Mouse (Mus musculus) testis, adult 2 months (tissue): Measurements from ENCODE around the gene Dnajc28.

Experiments
- CTCF ChIP-seq: fragments of 200-500 bp; IDR thresholded peaks from 2 replicates; pipeline ENCODE4 v1.5.1; 2012; ENCODE audit warnings: low read depth, mild to moderate bottlenecking, inconsistent platforms, low read length, moderate library complexity; ENCODE audit not compliant: control insufficient read depth, insufficient read depth, insufficient replicate concordance
- POLR2A ChIP-seq: fragments of 200-500 bp; IDR thresholded peaks from 2 replicates; pipeline ENCODE4 v1.6.1; 2012; ENCODE audit warnings: low read depth, mild to moderate bottlenecking, inconsistent platforms, low read length, moderate library complexity; ENCODE audit not compliant: control insufficient read depth

DNA sequence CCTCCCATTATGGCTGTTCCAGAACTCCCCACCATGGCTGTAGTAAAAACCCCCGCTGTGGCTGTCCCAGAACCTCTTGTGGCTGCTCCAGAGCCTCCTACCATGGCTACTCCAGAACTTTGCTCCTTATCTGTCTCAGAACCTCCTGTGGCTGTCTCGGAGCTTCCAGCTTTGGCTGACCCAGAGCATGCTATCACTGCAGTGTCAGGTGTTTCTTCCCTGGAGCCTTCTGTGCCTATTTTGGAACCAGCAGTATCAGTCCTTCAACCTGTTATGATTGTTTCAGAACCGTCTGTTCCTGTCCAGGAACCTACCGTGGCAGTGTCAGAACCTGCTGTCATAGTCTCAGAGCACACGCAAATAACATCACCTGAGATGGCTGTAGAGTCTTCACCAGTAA, 39.6 kb upstream of the Dnajc28 start:
- TF ChIP-seq CTCF (no peak), POLR2A (no peak)
